Mouse (Mus musculus) thymus, adult 2 months (tissue): Measurements from ENCODE around the gene Art3.

ENCODE experiments used
- CTCF ChIP-seq: fragments of 200-500 bp; IDR thresholded peaks from 2 replicates; pipeline ENCODE4 v1.5.1; 2012; ENCODE audit warnings: mild to moderate bottlenecking, control low read depth, low read length, moderate library complexity, borderline replicate concordance; ENCODE audit not compliant: control insufficient read depth, poor library complexity, insufficient read depth; ENCODE audit errors: extremely low read depth
- POLR2A ChIP-seq: fragments of 200-500 bp; IDR thresholded peaks from 2 replicates; pipeline ENCODE4 v1.6.1; 2012; ENCODE audit warnings: mild to moderate bottlenecking, low read length, control low read depth, moderate library complexity; ENCODE audit not compliant: control insufficient read depth, poor library complexity, insufficient read depth; ENCODE audit errors: extremely low read depth

GRCm38 (mm10) chr5:92368392-92368791 is 36.8 kb downstream of the Art3 start:
- TF ChIP-seq CTCF (no peak), POLR2A (no peak)
